Mouse (Mus musculus) megakaryocyte progenitor cell, adult 5-6 weeks (primary cell): ENCODE data around the gene Klhl23. TPM values are rescaled to one million over a fixed set of nuclear protein-coding genes. Genes with fewer than 3 reads are reported as not detected.

Experiments
- total RNA-seq, 2 experiments: library from RNA; stranded (forward) in 1 of 2; stranded (reverse) in 1 of 2; fragments of 157-497, 149-512 nt in 1 of 2; fragments of 200-1000 nt in 1 of 2; gene quantifications; 2 replicates each; pipeline versions ENCODE4 v1.2.3 to v1.2.4; 2015 to 2017

Klhl23 gene
- total RNA-seq, 2 experiments from 2014 or later: 18.7 to 30.4 TPM

Other genes starting within 250 kb of the Klhl23 start
- not detected in 2 replicates for gene Lrp2, start 235.9 kb upstream of the Klhl23 start, total RNA-seq (2015)
- under 0.01 TPM in 1 of 2 replicates, not detected in the other for gene Lrp2, start 235.9 kb upstream of the Klhl23 start, total RNA-seq (2017)
- 6.8 and 8.9 TPM in 2 replicates for gene Bbs5, start 174.8 kb upstream of the Klhl23 start, total RNA-seq (2015)
- gene Bbs5, start 174.8 kb upstream of the Klhl23 start, total RNA-seq (2017): 4.6 and 5.2 TPM in 2 replicates
- gene Klhl41, start 151.8 kb upstream of the Klhl23 start, total RNA-seq (2015): not detected in 2 replicates
- 0.07 TPM in 1 of 2 replicates, not detected in the other for gene Klhl41, start 151.8 kb upstream of the Klhl23 start, total RNA-seq (2017)
- gene Fastkd1, start 108.4 kb upstream of the Klhl23 start, total RNA-seq (2015): 21.3 and 21.8 TPM in 2 replicates
- 16.7 and 17.0 TPM in 2 replicates for gene Fastkd1, start 108.4 kb upstream of the Klhl23 start, total RNA-seq (2017)
- gene Ppig, start 99.4 kb upstream of the Klhl23 start, total RNA-seq (2015): 136 and 142 TPM in 2 replicates
- 70.5 and 131 TPM in 2 replicates for gene Ppig, start 99.4 kb upstream of the Klhl23 start, total RNA-seq (2017)
- gene Ccdc173, start 32.4 kb upstream of the Klhl23 start, total RNA-seq (2015): 1.8 and 2.5 TPM in 2 replicates
- 0.54 and 3.3 TPM in 2 replicates for gene Ccdc173, start 32.4 kb upstream of the Klhl23 start, total RNA-seq (2017)
- 24.5 and 25.3 TPM in 2 replicates for gene Phospho2, start 32.3 kb upstream of the Klhl23 start, total RNA-seq (2015)
- 21.9 and 25.0 TPM in 2 replicates for gene Phospho2, start 32.3 kb upstream of the Klhl23 start, total RNA-seq (2017)
- 421 and 424 TPM in 2 replicates for gene Ssb, start 39.6 kb downstream of the Klhl23 start, total RNA-seq (2015)
- 505 and 604 TPM in 2 replicates for gene Ssb, start 39.6 kb downstream of the Klhl23 start, total RNA-seq (2017)
- gene Mettl5, start 63.7 kb downstream of the Klhl23 start, total RNA-seq (2015): 41.4 and 42.9 TPM in 2 replicates
- gene Mettl5, start 63.7 kb downstream of the Klhl23 start, total RNA-seq (2017): 35.3 and 44.0 TPM in 2 replicates
- 34.8 and 42.0 TPM in 2 replicates for gene Ubr3, start 75.3 kb downstream of the Klhl23 start, total RNA-seq (2015)
- gene Ubr3, start 75.3 kb downstream of the Klhl23 start, total RNA-seq (2017): 31.7 and 45.8 TPM in 2 replicates
- 0.02 TPM in 1 of 2 replicates, not detected in the other for gene Myo3b, start 217.2 kb downstream of the Klhl23 start, total RNA-seq (2015)
- not detected in 2 replicates for gene Myo3b, start 217.2 kb downstream of the Klhl23 start, total RNA-seq (2017)